Mouse (Mus musculus) intestine, embryonic 16.5 days (tissue): Measurements from ENCODE around the gene Gipc2. TPM values are rescaled to one million over a fixed set of nuclear protein-coding genes. Genes with fewer than 3 reads are reported as not detected.

Experiments
- ATAC-seq: fragments of 200-750 bp; cut with Nextera tagmentation; 2 replicates; pipeline ENCODE4 v1.8.0; 2017; ENCODE audit warnings: moderate TSS enrichment, moderate library complexity
- H3K27ac ChIP-seq: fragments of 300-500 bp; sonication (generic); 2 replicates; pipeline ENCODE4 v1.5.1; 2014; ENCODE audit warnings: mild to moderate bottlenecking, low read length
- H3K27me3 ChIP-seq: fragments of 300-500 bp; sonication (generic); replicated peaks from 2 replicates; pipeline ENCODE4 v1.6.1; 2014; ENCODE audit warnings: low read length, control low read depth, mixed read lengths; ENCODE audit not compliant: control insufficient read depth, insufficient read depth
- H3K36me3 ChIP-seq: fragments of 300-500 bp; sonication (generic); 2 replicates; pipeline ENCODE4 v1.6.1; 2014; ENCODE audit warnings: low read length, control low read depth; ENCODE audit not compliant: control insufficient read depth, insufficient read depth
- H3K4me1 ChIP-seq: fragments of 300-500 bp; sonication (generic); 2 replicates; pipeline ENCODE4 v1.6.1; 2014; ENCODE audit warnings: low read length, control low read depth, mixed read lengths; ENCODE audit not compliant: control insufficient read depth, insufficient read depth
- H3K4me2 ChIP-seq: fragments of 300-500 bp; sonication (generic); 2 replicates; pipeline ENCODE4 v1.6.1; 2014; ENCODE audit warnings: low read depth, low read length, control low read depth
- H3K4me3 ChIP-seq: fragments of 300-500 bp; sonication (generic); 2 replicates; pipeline ENCODE4 v1.5.1; 2014; ENCODE audit warnings: mild to moderate bottlenecking, low read length
- H3K9ac ChIP-seq: fragments of 300-500 bp; sonication (generic); 2 replicates; pipeline ENCODE4 v1.6.1; 2014; ENCODE audit warnings: low read depth, low read length
- H3K9me3 ChIP-seq: fragments of 300-500 bp; sonication (generic); 2 replicates; pipeline ENCODE4 v1.6.1; 2016; ENCODE audit warnings: low read length, control low read depth; ENCODE audit not compliant: control insufficient read depth
- WGBS: fragments of 180-500 bp; shearing (Covaris S2); extraction: QIAGEN DNeasy Blood & Tissue Kit; methylation state at CpG from one replicate; pipeline ENCODE4 v1.1.7; 2014; 5-methylcytosine and 5-hydroxymethylcytosine counted together
- polyA plus RNA-seq: library from polyadenylated mRNA; unstranded; fragments of >200 nt; fragmentation: Nextera tagmentation; extraction: Ambion mirVana; gene quantifications from 2 replicates; pipeline ENCODE4 v1.2.1, GENCODE M21; 2015

Gipc2 gene
- polyA plus RNA-seq, 1 experiment from 2014 or later, result 244 TPM

- Histone ChIP-seq H3K4me1 (no peaks in the 10 kb centered on the region), H3K27ac (no peak overlapping the region), H3K36me3 (no peaks in the 10 kb centered on the region), H3K4me2 (no peak overlapping the region), H3K4me3 (no peak overlapping the region), H3K27me3 (no peaks in the 10 kb centered on the region), H3K9me3 (no peaks in the 10 kb centered on the region), H3K9ac (no peak overlapping the region)
- ATAC-seq, result no peak
- WGBS, result 89% methylated on average over 5 of the region's 5 CpGs
These were observed 104.9 kb downstream of the Gipc2 start for GRCm38 (mm10) chr3:152061145-152061544.

- no peak overlapping the region for H3K4me3 ChIP-seq
- no peak overlapping the region for H3K27ac ChIP-seq
- no peak overlapping the region for H3K9ac ChIP-seq
- no peaks in the 10 kb centered on the region for H3K9me3 ChIP-seq
- H3K4me2 ChIP-seq, result no peak overlapping the region
- ATAC-seq, result no peak
- H3K4me1 ChIP-seq, result no peaks in the 10 kb centered on the region
- 80% methylated on average over 2 of the region's 2 CpGs for WGBS
- H3K36me3 ChIP-seq, result no peaks in the 10 kb centered on the region
- H3K27me3 ChIP-seq, result no peaks in the 10 kb centered on the region
These were observed 107.8 kb downstream of the Gipc2 start for GRCm38 (mm10) chr3:152058235-152058634.

DNA sequence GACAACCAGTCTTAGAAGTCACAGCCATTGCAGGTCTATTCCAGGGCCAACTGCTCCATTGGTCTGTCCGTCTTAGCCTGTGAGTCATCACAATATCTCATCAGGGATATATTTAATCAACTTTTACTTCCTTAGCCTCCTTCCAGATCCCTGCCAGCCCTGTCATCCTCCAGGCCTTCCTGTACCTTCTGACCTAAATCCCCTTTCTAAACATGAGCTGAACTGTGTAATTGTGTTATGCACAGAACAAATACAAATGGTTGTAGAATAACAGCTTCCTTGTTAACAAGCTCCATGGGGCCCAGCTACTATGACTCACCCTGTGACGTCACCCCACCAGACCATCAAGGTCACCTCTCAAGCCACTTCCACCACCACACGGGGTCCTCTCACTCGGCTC is 111.8 kb downstream of the Gipc2 start:
- Histone ChIP-seq H3K27ac (no peak overlapping the region), H3K9me3 (no peaks in the 10 kb centered on the region), H3K9ac (no peak overlapping the region), H3K4me1 (no peaks in the 10 kb centered on the region), H3K27me3 (no peaks in the 10 kb centered on the region), H3K4me3 (no peak overlapping the region), H3K4me2 (no peak overlapping the region), H3K36me3 (no peaks in the 10 kb centered on the region)
- 54% methylated on average over 4 of the region's 4 CpGs for WGBS
- ATAC-seq, result peak; percentile 77

DNA sequence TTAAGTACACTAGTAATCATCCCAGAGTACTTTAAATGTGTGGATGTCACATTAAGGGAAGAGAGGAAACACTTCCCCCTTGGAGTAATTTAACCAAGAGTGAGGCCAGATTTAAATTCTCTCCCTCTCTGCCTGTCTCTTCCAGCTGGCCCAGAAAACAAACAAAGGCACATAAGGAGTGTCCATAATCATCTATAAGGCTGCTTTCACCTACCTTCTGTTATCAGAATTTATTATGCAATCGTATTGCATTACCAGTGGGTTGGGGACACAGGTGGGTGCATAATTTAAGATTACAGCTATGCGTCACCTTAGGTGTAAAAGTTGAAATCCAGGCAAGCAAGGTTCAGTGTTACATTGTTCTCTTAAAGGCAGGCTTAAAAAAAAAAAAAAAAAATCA is 114.1 kb downstream of the Gipc2 start:
- H3K27me3 ChIP-seq, result no peaks in the 10 kb centered on the region
- no peaks in the 10 kb centered on the region for H3K9me3 ChIP-seq
- H3K4me2 ChIP-seq, result no peak overlapping the region
- H3K27ac ChIP-seq, result no peak overlapping the region
- no peak overlapping the region for H3K4me3 ChIP-seq
- peak; percentile 77; the same call in 1 of the 2 replicates for ATAC-seq
- no peaks in the 10 kb centered on the region for H3K4me1 ChIP-seq
- no peaks in the 10 kb centered on the region for H3K36me3 ChIP-seq
- WGBS, result 64% methylated on average over 2 of the region's 2 CpGs
- no peak overlapping the region for H3K9ac ChIP-seq

DNA sequence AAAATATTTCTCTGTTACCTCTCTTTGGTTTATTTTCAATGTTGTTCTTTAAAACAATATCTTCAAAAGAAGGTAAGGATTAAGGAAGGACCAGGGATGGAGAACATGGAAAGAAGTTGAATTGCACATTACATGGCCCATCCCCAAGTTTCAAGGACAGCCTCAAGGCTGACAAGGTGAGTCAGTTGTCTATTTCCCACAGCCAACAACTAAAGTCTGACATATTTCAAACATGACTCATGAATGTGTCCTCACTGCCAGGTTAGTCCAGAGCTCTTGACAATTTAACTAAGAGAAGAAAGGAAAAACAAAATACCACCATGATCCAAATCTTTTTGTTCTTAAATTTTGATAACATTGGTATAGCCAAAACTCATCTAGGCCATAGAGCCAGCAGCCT is 118.1 kb downstream of the Gipc2 start:
- Histone ChIP-seq H3K4me3 (no peak overlapping the region), H3K9me3 (no peaks in the 10 kb centered on the region), H3K27me3 (no peaks in the 10 kb centered on the region), H3K27ac (no peak overlapping the region), H3K9ac (no peak overlapping the region), H3K36me3 (no peaks in the 10 kb centered on the region), H3K4me1 (no peaks in the 10 kb centered on the region), H3K4me2 (no peak overlapping the region)
- no peak for ATAC-seq

- 80% methylated on average over 3 of the region's 3 CpGs for WGBS
- H3K27me3 ChIP-seq, result no peaks in the 10 kb centered on the region
- H3K9me3 ChIP-seq, result no peaks in the 10 kb centered on the region
- no peak overlapping the region for H3K4me3 ChIP-seq
- no peak overlapping the region for H3K4me2 ChIP-seq
- no peaks in the 10 kb centered on the region for H3K4me1 ChIP-seq
- H3K9ac ChIP-seq, result no peak overlapping the region
- ATAC-seq, result no peak
- H3K36me3 ChIP-seq, result no peaks in the 10 kb centered on the region
- H3K27ac ChIP-seq, result no peak overlapping the region
These were observed 119.1 kb downstream of the Gipc2 start for GRCm38 (mm10) chr3:152046895-152047294.

Other genes with a start within 250 kb of the Gipc2 start
- 21.7 and 23.2 TPM in 2 replicates for gene Dnajb4, start 44.1 kb upstream of the Gipc2 start, polyA plus RNA-seq
- 143 and 157 TPM in 2 replicates for gene Fubp1, start 44.2 kb upstream of the Gipc2 start, polyA plus RNA-seq
- gene Nexn, start 100.1 kb upstream of the Gipc2 start, polyA plus RNA-seq, result 21.6 and 21.7 TPM in 2 replicates
- gene Miga1, start 174.2 kb upstream of the Gipc2 start, polyA plus RNA-seq, result 13.5 and 13.9 TPM in 2 replicates
- gene Usp33, start 180.2 kb upstream of the Gipc2 start, polyA plus RNA-seq, result 46.0 and 49.3 TPM in 2 replicates
- 30.7 and 31.6 TPM in 2 replicates for gene Zzz3, start 229.2 kb upstream of the Gipc2 start, polyA plus RNA-seq